Comparison of ENCODE assay signal across 20 mouse cellular contexts in the genomic region with DNA sequence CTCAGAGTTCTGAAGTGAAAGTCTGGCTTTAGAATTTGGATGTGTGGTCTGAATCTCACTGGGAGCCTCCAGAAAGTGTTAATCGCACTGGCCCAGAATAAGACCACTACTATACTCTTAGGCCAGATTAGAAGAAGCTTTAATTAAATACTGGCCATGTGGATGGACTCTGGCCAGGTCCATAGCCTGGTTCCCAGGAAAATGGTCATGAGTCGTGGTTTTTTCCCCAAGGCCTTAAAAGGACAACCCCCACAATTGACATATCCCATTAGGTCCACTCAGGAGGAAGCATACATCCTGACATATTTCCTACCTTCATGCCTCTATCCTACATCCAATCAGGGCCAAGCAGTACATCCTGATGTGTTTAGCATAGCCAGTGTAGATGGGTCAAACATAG. TPM values are rescaled to one million over a fixed set of nuclear protein-coding genes. Genes with fewer than 3 reads are reported as not detected.
"Had no signal": no experiment of that assay in that cellular context is flagged by ENCODE, and none has a peak within 500 bp of the region (broad histone marks: within the 10 kb centered on the region; RNA-seq: fewer than 3 reads in every experiment).

No protein-coding gene starts in this region.

- H3K9ac ChIP-seq: lung, embryonic 15.5 days; midbrain, embryonic 15.5 days; neural tube, embryonic 13.5 days; stomach, embryonic 15.5 days had no signal

- H3K9me3 ChIP-seq: limb, embryonic 10.5 days; lung, embryonic 15.5 days; megakaryocyte, embryonic 14.5 days; midbrain, embryonic 15.5 days; neural tube, embryonic 13.5 days; stomach, embryonic 15.5 days had no signal

- H3K27me3 ChIP-seq: lung, embryonic 15.5 days; megakaryocyte, embryonic 14.5 days; midbrain, embryonic 15.5 days; neural tube, embryonic 13.5 days; stomach, embryonic 15.5 days had no signal

- H3K27ac ChIP-seq: layer of hippocampus, adult 2 months; limb, embryonic 10.5 days; lung, embryonic 15.5 days; macrophage; midbrain, embryonic 15.5 days; neural tube, embryonic 13.5 days; stomach, embryonic 15.5 days had no signal

- ATAC-seq: midbrain, embryonic 15.5 days had no signal

- H3K4me1 ChIP-seq: midbrain, embryonic 15.5 days; stomach, embryonic 15.5 days had no signal

- H3K36me3 ChIP-seq: limb, embryonic 10.5 days; lung, embryonic 15.5 days; midbrain, embryonic 15.5 days; neural tube, embryonic 13.5 days; stomach, embryonic 15.5 days had no signal

- DNase-seq: kidney, adult 11 months; kidney, postnatal 10 days; kidney, postnatal 4 days; lung, postnatal 14 days; retina, postnatal 1 day; right cerebral cortex, postnatal 14 days; thymus, postnatal 14 days had no signal

- H3K4me2 ChIP-seq: lung, embryonic 15.5 days; midbrain, embryonic 11.5 days; midbrain, embryonic 15.5 days; neural tube, embryonic 13.5 days; stomach, embryonic 15.5 days had no signal

- H3K4me3 ChIP-seq: layer of hippocampus, adult 2 months; limb, embryonic 10.5 days; lung, embryonic 15.5 days; megakaryocyte, embryonic 14.5 days; midbrain, embryonic 15.5 days; neural tube, embryonic 13.5 days; stomach, embryonic 15.5 days had no signal

RNA-seq across cellular contexts. Expression of a gene that starts 37.9 kb away (rescaled TPM):
- total RNA-seq: layer of hippocampus, adult 2 months; layer of hippocampus, postnatal 10 days; left cerebral cortex, postnatal 14 days; monocyte, adult 5-6 weeks had no signal
- polyA plus RNA-seq: macrophage; spleen, adult 2 months had no signal
